Mouse (Mus musculus) right cerebral cortex, postnatal 10 days (tissue): ENCODE measurements around the gene Nav2.

Source experiments
- DNase-seq, 2 experiments: peaks; one replicate each; pipeline ENCODE4 v3.0.0; 2021; ENCODE audit warnings: low spot score in 2 of 2

Nav2 gene

GRCm38 (mm10) chr7:49052871-49053618 lies 144.5 kb downstream of the Nav2 start:
- DNase-seq: no peak

DNA sequence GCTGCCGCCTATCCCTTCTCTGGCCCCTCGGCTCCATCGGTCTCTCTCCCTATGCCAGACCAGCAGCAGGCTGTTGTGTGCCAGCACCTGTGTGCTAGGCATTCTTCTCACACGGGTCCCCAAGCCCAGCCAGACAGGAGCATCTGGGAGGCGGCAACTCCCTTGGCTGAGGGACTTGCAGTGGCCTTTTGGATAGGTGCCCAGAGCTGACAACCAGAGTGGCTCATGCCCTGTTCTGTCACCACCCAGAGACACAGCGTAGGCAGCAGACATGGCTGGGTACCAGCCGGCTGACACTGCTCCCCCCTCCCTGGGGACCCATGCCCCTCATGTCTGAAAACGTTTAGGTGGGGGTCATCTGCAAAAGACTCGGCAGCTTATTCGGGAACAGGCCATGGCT lies 146.8 kb downstream of the Nav2 start:
- DNase-seq: peak; percentile 46 to 57

- no peak for DNase-seq
Observed at GRCm38 (mm10) chr7:49058304-49059012, 149.9 kb downstream of the Nav2 start.

GRCm38 (mm10) chr7:49064792-49065521 lies 156.4 kb downstream of the Nav2 start:
- peak; percentile 82 to 85 for DNase-seq

GRCm38 (mm10) chr7:49065621-49066475 lies 157.3 kb downstream of the Nav2 start:
- DNase-seq: no peak

DNA sequence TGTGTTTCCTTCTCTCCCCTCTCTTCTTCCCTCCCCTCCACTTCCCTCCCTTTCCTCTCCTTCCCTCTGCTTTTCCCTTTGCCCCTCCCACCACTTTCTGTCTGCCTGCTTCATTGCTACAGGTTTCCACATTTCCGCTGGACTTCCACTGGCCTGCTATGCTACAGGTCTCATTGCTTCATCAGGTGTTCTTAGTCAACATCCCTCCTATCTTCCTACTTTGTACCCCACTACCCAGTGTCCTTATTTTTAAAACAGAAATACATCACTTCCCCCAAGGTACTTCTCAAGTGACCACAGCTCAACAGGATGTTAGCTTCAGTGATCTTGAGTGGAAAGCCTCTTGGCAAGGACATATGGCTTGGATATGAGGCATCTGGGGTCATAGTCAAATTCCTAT lies 158.3 kb downstream of the Nav2 start:
- DNase-seq: no peak

- no peak for DNase-seq
Observed at GRCm38 (mm10) chr7:49069396-49069961, 161.0 kb downstream of the Nav2 start.

DNA sequence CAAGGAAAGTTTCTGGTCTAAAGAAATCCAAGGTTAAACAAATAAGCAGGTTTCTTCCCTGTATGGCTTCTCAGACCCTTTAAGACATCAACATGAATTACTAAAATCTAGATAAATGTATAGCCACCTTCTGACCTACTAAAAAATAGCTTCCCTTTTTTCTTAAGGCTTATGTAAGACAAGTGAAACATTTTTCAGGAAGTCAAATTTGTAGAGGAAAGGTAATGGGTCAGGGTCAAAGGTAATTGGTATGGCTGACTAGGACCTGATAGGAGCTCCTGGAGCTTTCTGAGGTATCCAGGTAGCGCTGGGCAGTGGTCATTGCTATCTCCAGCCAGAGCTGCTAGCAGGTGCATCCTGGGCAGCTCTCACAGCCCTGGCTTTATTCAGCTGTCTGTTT lies 162.1 kb downstream of the Nav2 start:
- DNase-seq: no peak

- no peak for DNase-seq
Observed at GRCm38 (mm10) chr7:49071141-49071567, 162.6 kb downstream of the Nav2 start.

DNA sequence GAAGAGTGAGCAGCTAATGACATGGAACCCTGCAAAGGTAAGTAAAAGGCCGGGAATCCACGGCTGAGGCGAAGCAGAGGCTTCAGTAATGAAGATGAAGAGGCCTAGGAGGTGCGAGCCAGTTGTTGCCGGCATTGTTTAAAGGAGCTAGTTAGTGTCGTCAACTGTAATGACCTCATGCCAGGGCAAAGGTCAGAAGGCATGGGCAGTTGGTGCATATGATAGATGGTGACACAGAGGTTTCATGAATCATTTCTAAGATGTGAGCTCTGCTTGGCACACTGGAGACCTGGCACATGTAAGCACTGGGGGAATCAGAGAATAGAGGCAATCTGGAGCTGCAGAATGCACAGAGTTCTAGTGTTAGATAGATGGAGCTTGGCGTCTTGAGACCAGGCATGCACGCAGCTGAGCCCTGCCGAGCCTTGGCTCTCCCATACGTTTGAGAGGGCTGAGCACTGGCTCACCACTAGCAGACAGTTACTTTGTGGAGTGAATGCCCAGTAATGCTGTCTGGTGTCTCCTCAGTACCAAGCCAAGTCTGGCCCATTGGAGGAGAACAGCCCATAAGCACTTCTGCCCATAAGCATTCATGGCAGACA lies 166.9 kb downstream of the Nav2 start:
- DNase-seq: peak in 1 of 2 experiments; percentile 42

DNA sequence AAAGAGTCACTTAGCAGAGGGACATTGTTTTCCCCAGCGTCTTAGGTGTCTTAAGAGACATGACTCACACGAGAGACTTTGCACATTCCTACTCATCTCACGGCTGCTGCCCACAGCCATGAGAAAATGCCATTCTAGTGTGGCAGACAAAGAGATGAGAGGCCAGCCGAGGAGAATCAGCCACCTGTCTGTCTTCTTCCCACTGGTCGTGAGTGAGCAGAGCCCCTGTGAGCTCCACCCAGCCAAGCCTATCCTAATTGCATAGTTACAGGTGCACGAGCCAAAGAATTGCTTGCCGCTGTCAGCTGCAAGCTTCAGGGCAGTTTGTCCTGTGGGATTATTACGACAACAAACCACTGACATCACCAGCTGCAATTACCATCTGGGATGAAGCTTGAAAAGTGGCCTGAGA lies 167.8 kb downstream of the Nav2 start:
- no peak for DNase-seq

DNA sequence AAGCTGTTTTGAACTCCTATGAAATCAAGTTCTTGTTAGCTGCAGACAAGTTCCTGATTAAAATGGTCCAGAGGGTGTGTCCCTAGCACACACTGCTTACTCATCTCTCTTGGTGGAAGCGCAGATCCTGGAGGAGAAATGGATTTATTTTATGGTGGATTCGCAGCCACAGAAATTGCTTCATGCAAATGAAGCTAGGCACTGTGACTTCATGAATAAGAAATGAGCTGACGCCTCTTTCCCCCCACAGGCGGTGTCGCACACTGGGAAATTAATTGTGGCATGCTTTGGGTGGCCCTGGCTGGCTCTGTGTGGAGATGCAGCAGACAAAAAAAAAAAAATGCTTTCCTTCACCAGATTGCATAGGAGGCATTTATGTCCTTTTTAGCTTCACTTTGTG lies 170.4 kb downstream of the Nav2 start:
- peak in 1 of 2 experiments; percentile 44 for DNase-seq

- no peak for DNase-seq
Observed at GRCm38 (mm10) chr7:49082585-49083165, 174.2 kb downstream of the Nav2 start.

- DNase-seq: peak; percentile 41 to 54
Observed at GRCm38 (mm10) chr7:49084768-49085167, 176.3 kb downstream of the Nav2 start.

DNA sequence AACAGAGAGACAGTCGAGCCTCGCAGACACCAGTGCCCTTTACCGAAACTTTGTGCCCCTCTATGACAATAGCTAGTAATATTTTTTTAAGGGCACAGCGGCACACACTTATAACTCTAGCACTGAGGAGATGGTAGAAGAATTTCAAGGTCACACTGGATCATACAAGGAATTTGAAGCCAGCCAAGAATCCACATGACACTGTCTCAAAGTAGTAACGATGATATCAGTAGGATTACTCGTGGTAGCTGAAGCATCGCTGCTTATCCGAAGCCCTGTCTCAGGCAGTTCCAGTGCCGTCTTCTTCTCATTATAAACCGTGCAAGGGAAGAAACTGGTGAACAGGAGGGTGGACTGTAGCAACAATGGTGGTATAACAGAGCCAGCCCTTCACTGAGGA lies 177.2 kb downstream of the Nav2 start:
- no peak for DNase-seq

DNA sequence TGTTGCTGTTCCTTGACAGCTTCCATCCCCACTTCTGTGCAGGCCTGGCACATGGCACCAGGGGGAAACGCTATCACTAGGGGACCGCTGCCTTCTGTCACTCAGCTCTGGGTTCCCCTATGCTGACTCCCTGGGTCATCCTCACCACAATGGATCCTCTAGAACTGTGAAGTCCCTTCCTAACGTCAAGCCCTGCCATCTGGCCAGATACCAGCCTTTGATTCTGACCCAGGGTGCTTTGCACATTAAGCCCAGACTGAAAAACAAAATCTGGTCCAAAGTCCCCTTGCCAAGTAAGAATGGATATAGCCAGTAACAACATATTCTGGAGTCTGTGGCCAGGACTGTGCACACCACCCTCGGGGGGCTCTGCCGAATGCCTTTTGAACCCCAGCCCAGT lies 178.6 kb downstream of the Nav2 start:
- DNase-seq: peak in 1 of 2 experiments; percentile 49

GRCm38 (mm10) chr7:49088198-49088912 lies 179.8 kb downstream of the Nav2 start:
- no peak for DNase-seq

DNA sequence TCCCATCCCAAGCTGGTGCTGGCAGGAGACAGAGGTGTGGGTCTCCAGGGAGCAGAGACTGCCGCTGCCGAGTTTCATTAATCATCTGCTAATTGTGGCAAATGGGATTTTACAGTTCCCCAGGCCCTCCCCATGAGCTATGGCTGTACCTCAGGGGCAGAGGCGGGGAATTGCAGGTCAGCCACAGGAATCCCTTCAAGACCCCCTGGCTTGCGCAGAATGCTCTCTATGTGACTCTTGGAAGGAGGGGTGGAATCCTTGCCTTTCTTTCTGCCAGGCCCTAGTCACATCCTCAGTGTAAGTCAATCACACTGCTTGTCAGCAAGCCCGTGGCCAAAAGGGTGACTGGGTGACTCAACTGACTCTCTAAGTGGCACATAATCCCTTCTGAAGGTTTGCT lies 182.9 kb downstream of the Nav2 start:
- no peak for DNase-seq

DNA sequence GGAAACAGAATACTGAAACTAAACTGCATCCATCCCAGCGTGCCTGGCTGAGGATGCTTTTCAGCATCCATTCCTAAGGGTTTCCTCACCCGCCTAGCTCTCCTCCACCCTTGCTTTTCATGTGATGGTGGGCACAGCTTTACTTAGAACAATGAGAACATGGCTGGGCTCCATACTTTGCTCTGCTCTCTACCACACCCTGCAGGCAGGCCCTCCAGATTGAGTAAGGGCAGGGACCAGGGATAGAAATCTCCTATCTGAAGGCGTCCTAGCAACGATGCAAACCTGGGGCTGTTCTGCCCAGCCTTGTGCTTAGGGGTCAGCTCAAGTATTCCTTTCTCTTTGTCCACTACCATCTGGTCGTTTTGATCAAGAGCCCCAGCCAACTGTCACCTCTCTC lies 183.4 kb downstream of the Nav2 start:
- DNase-seq: no peak

DNA sequence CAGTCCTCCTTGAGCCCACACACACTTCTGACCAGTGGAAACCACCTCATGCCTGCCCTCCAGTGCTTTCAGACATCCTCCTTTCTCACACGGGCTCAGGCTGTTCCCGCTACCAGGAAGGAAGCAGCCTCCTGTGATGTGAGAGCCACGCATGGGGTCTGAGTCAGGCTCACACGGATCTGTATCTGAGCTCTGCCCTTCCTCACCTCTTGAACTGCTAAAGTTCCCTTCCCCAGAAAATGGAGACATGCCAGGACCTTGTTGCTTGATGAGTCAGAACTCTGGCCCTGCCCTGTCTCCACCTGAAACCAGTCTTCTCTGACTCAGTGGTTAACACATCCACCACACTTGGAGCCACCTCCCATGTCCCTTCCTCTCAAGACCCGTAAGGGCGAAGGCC lies 185.1 kb downstream of the Nav2 start:
- no peak for DNase-seq
